Mouse (Mus musculus) natural killer cell, adult 2 months (primary cell): ENCODE measurements around the gene Flnb.

Experiments used
- DNase-seq, 2 experiments: peaks; one replicate each; pipeline ENCODE4 v3.0.0; 2022; ENCODE audit warnings: low spot score in 2 of 2

The Flnb gene

DNA sequence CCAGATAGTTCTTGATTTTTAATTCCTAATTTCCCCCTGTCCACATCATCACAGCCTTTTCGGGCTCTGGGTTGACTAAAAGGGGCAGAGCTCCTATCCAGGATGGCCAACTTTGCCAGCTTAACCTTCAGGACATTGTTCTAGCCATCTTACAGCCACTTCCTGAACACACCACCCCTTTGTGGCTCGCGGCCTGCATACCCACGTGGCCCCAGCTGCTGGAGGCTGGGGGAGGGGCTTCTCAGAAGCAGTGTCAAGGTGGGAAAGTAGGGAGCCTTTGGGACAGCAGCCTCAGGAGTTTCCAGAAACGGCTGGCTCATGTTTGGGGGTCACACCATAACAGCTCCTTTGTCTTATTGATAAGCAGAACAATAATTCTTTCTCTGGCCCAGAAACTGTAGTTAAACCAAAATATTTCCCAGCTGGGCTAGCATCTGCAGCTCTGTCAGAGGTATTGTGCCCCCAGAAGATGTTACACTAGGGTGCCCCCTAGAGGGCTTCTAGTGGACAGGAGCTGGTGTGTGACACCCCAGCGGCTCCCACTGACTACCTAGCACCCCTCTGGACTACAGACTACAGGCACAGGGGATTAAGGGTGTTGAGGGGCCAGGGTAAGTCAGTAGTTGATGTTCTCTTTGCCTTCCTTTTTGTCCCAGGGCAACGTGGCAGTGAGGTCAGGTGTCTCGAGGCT, 126.7 kb downstream of the Flnb start:
- DNase-seq, result no peak

DNA sequence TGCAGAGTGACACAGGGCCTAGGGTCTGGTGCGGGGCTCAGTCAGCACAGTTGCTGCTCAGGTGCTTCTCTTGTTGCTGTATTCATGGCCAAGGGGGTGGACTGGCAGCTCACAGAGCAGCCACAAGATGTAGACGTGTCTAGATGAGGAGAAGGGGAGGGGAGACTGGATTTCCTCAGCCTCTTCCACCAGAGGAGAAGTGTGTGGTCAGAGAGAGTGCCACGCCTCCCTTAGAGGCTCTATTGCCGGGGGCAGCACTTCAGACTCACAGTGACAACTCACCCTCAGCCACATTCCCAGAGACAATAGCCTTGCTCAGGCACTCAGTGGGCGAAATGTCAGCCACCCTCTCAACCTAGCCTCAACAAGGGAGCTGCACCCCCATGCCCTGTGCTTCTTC, 127.5 kb downstream of the Flnb start:
- no peak for DNase-seq

DNA sequence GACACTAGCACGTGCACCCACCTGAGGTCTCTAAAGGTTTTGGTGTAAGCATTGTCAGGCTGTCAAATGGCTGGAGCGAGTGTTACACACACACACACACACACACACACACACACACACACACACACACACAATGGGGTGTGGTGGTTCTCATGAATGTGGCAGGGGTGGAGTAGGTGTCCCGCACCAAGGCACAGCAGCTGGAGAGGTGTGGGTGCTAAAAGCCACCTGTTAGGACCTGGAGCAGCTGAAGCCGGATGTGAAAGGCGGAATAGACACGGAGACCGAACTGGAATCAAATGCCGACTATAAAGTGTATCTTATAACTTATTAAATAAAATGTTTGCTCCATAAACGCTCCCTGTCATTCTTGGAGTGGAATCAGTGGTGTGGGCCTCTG, 133.5 kb downstream of the Flnb start:
- no peak for DNase-seq

DNA sequence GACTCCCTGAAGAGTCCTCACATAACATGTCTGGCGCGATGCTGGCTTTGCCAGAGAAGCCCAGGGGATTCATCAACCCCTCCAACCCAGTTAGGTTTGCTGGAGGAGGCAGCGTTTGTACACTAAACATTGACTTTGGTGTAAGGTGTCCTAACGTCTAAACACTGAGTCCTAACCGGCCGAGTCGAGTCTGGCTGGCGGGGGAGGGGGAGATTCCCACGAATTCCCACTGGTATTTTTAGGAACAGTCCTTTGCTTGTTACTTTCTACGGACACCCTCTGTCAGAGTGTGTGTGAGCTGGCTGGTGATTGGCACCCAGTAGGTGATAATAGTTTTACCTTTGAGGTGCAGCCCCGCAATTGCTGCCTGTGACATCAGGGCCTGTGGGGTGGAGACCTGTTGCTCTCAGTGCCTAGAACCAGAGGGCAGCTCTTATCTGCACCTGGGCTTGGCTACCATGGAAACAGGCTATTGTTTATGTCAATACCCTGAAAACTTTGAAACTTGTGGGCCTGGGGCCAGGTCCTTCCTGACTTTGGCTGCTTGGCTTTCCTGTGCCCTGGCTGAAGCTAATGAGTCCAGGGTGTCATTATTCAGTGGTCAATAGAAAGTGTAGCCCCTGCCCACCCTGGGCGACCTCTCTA, 135.0 kb downstream of the Flnb start:
- no peak for DNase-seq

DNA sequence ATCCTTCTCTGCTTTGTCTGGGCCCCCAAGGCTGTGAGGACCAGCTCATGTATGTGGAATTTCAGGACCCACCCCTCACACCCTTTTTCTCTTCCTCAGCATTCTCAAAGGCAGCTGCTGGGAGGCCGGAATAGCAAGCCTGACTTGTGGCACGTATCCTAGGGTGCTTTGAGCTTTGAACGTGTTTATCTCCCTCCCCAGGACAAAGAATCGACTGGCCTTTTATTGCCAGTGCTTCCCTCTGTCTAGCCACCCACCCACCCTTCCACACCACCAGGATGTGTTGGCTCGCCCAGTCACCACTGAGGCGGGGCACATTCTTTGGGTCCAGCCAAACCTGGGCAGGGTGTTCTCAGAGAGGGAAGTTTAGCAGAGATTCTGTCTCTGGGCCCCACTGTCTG, 136.3 kb downstream of the Flnb start:
- DNase-seq, result no peak

DNA sequence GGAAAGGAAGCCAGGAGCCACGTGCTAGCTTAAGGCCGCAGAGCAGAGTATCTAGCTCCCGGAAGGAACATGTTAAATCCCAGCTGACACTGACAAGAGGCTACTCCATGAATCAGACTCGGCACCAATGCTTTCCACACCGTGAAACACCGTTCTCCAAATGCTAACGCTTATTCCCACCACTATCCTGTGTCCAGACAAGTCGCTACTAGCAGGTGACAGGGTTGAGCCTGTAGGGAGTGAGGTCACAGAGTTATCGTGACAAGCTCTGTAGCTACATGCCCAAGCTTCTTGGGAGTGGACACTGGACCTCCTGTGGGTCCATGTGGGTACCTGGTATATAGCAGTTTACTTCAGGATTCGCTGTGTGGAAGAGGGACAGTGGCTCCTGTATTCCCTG, 138.7 kb downstream of the Flnb start:
- DNase-seq, result no peak

DNA sequence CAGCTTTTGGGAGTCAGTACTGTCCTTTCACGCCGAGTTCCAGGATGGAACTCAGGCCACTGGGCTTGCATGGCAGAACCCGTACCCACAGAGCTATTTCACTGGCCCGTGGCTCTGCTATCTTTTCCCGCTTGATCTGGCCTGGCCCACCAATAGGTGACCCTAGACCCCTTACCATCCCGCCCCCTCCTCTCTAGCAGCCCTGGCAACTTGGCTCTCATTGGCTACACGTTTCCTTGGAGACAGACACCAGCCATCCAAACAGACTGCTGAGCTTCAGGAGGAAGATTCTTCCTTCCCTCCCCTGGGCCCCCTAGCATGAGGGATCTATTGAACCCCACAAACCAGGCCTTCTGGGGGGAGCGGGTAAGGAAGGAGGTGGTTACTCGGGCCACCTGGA, 139.3 kb downstream of the Flnb start, which contains the start of gene Gm45521:
TSS of gene Gm45521 (plus strand) at position 240 of the 400 bp plus-strand sequence.
- DNase-seq, result no peak

DNA sequence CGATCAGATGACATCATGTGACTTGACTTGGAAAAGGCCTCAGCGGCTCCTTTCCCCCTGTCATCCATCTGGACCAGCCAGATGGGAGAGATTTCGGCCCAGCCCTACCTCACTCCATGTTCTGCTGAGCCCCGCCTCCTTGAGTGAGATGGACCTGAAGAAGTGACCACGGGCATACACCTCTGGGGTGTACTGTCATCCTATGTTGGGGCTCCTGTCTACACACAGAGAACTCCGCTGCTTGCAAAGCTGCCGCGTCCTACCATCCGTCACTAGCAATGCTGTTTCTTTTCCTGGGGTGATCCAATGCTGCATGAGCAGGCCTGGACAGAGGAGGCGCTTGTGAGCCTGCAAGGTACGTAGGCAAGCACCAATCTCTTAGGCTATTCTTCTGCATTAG, 142.9 kb downstream of the Flnb start:
- no peak for DNase-seq

DNA sequence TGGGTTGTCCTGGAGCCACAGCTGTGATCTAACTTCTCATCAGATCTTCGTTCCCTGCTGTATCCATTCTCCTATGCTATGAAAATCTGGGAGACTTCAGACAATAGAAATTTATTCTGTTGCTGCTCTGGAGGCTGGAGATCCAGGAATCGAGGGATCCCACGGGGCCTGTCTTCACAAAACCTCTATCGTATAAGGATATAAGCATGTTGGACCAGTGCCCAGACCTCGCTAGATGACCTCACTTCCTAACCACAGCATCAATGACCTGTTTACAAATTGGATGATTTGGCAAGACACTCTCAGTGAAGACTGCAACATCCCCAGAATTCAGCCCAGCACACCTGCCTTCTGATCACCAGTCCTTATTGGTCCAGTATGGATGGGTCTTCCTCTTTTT, 144.0 kb downstream of the Flnb start:
- no peak for DNase-seq

DNA sequence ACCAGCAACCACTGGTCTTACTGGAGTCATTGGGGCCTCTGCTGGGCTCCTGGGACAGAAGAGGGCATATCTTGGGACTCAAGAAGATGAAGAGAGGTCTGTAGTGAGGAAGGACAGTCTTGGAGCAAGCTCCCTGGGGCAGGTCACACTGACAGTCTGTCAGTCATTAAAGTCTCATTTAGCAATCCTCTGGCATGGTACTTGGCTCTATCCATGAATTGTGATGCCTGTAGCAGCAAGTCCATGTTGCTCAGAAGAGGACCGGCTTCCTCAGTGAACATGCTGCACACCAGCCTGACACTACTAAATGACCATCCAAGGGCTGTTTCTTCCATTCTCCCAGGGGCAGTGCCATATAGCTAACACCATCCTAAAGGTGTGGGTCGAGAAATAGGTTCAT, 144.9 kb downstream of the Flnb start:
- no peak for DNase-seq

DNA sequence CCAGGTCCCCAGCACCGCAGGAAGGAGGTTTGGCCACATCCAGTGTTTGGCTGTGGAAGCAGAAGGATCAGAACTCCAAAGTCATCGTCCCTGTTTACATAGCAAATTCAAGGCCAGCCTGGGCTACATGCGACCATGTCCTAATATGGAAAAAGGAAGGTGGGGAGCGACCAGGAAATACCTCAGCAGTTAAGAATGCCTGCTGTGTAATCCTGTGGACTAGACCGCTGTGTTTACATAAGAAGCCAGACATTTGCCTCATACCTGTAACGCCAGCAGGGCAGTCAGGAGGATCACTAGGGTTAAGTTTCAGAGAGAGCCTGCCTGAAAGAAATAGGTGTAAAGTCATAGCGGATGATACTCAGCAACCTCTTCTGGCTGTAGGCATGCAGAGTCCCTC, 145.4 kb downstream of the Flnb start:
- DNase-seq, result no peak

DNA sequence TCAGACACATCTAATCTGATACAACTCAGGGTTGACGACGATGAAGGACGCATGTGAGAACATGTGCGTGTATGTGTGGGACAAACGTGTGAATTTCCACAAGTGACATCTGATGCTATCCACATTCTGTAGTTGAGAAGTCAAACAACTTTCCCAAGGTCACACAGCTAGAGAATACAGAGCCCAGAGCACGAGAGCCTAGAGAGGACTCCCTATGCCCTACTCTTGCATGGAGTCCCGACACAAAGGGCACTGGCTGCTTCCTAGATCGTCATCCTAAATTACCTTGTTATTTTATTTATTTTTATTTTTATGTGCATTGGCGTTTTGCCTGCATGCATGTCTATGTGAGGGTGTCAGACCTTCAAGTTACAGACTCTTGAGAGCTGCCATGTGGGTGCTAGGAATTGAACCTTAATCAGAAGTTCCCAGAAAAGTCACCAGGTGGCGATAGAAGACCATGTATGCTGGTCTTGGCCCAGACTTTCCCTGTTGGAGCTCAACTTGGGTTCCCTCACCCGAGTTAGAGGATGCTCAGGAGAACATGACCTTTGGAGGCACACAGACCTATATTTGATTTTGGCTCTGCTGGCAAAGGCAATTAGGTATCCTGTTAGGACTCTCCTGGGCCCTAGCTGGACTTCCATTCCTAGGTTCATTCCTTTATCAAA, 146.6 kb downstream of the Flnb start:
- DNase-seq, result peak; percentile 26 to 57

DNA sequence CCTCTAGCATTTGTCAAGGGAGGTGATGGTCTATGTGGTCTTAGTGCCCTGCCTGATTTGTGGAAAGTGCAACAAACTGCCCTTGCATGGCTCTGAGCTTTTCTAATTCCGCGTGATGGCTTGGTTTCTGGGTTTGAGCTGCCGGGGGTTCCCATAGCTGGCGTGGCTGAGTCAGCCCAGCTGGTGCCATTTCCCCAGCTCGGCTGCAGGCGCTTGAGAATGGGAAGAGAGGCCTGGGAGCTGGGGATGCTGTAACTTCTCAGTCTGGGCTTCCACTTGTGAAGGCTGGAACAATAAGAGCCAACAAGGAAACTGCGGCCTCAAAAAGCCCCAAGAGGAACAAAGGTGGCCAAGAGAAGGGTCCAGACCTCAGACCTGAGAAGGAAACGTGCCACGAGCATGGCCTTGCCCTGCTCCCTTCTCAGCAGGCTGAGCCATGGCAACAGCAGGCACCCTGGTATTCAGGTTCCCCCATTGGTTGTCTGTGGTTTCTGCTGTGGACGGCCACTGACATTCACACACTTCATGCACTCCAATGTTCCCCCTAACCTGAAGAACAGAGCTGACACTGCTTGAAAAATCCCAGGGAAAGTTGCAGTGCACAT, 154.2 kb downstream of the Flnb start:
- DNase-seq, result no peak

DNA sequence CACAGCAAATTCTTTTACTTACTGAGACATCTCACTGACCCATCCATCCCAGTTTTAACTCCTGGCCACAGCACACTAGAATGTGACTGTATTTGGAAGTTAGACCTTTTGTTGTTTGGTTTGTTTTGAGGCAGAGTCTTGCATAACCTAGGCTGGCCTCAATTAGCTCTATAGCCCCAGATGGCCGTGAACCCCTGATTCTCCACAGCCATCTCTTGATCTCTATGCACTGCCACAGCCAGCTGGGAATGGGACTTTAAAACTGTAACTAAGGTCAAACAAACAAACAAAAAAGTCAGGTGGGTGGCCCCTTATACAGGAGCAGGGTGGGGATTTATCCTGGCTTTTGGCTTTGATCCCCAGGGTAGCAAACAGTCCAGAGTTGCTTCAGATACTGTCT, 156.9 kb downstream of the Flnb start:
- no peak for DNase-seq

DNA sequence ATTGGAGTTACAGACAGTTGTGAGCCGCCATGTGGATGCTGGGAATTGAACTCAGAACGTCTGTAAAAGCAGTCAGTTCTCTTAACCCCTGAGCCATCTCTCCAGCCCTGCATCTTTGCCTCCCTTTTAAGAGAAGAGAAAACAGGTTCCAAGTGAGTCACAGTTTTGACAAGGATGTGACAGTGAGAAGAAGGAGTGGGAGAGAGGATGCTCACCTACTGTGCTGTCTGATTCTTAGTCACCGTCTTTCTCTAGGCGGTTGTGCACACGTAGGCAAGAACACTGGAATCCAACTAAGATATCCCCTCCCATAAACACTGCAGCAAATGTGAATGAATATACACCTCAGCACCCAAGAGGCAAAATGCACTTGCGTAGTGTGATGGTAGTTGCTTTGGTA, 157.4 kb downstream of the Flnb start:
- DNase-seq, result no peak

DNA sequence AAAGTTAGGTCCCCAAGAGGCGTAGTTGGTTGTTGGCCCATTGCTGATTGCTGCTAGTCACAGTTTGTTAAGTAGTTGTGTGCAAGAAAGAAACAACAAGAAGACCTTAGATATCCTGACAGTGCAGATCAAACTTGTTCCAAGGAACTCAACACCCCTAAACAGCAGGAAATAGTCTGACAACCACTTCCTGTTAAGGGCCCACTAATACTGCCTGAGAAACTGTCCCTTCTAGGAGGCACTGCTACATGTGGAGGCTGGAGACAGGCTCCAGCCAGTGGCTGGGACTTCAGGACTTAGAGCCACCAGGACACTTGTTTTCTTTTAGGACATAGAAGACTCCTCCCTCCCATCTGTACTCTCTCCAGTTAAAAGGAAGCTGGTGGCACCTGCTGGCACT, 159.7 kb downstream of the Flnb start:
- no peak for DNase-seq

DNA sequence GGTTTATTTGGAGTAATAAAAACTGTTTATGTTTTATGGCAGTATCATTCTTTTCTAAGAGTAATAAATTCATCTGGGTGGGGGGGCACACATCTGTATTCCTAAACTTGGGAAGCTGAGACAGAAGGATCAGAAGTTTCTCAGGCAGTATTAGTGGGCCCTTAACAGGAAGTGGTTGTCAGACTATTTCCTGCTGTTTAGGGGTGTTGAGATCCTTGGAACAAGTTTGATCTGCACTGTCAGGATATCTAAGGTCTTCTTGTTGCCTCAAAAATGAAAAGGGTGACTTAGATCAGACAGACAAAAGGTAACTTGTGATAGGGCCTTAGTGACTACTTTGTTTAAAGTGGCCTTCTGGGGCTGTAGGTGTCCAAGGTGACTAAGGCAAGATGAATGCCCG, 160.4 kb downstream of the Flnb start:
- DNase-seq, result no peak

DNA sequence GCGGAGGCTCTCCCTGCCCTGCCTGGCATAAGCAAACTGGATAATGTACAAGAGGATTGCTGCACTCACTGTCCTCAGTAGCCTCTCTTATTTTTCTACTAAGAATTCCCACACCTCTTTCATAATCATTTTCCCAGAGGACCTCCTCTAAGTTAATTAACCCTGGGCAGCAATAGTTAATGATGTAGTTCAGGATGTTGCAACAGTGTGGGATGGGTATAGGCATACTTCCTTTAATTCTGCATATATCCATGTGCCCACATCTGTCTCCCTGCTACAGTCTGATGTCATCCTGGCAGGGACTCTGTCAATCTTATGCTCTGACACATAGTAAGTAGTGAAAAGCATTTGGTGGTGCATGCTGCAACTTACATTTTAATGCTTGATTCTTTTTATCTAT, 163.5 kb downstream of the Flnb start:
- no peak for DNase-seq

DNA sequence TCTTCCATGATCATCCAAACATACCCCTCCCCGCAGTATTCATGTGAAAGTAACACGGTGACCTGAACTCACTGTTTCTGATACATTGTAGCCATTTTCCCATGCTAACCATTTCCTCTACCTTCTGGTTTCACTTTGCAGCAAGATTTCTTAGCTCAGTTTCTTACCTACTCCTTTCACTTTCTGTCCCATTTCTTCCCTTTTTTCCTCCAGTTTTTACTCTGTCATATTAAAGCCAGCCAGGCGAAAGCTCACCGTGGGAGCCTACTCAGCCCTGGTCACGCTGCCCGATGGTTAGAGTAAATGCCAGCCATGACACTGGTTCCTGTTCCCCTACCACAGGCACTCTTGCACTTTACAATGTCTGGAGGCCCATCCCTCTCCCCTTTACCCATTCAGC, 169.2 kb downstream of the Flnb start:
- no peak for DNase-seq

DNA sequence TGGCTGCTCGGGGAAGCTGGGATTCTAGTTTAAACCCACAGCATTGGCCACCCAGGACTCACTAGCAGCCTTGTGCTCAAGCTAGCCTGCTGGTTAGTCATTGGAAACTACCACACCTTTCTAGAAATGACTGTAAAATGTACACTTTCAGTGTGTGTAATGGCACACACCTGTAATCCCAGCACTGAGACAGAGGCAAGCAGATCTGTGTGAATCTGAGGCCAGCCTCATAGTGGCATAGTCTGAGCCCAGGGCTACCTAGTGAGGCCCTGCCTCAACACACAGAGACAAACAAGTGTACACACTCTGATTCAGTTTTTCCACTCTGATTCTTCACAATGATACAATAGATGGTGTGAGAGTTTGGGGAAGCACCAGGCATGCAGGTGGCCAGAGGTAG, 171.6 kb downstream of the Flnb start:
- DNase-seq, result no peak

DNA sequence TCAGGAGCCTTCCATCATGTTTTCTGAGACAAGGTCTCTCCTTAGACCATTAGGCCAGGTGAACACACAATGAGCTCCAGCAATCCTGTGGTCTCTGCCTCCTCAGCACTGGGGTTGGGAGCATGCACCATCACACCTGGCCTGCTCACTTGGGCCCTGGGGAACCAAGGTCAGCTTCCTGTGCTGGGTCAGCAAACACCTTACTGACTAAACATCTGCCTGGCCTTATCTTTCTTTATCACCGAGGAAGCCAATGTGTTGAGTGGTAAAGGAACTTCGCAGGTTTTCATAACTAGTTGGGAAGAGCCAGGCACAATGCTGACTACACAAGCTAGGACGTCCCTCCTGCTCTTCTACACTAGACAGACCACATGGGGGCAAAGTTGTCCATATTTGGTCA, 172.2 kb downstream of the Flnb start:
- DNase-seq, result no peak

DNA sequence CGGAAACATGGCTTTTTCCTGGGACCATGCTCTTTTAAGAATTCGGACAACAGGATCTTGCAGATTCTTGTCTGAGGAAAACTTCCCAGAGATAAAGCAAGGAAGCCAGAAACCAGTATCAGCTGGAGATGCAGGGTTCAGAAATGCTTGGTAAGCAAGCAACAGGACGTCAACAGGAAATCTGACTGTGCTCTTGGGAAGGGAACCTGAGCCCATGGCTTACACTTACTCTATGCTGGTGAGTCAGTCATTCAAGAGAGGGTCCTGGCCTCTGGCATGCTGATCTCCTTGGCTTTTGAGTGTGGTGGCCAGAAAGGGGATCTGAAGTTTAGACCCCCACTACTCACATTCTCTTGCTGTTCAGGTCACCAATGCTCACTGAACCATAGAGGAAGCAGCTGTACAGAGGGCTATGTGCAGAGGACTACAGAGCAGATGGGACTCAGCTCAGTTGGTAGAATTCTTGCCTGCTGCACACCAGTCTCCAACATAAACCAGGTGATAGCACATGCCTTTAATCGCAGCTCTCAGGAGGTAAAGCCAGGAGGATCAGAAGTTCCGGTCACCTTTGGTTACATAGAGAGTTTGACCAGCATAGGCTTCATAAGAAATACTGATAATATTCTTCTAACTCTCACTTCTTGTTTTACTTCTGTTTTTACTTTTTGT, 173.5 kb downstream of the Flnb start:
- no peak for DNase-seq
